In the genomic region with DNA sequence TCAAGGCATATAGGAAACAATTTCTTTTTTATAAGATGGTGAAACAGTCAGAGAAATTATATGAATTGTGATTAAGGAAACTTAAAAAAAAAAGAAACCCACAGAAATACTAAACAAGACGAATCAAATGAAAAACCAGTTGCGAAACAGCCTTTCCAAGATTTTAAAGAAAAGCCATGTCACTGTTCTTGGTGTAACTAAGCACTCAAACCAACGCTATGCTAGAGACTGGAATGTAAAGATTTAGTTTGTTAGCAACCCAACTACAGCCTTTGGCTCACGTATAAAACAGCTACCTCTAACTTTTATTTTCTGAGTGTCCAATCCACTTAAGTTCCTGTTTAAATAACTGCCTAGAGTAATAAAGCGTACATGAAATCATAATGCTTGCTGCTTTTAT, we compare ENCODE assay signal across 31 mouse cellular contexts. TPM values are rescaled to one million over a fixed set of nuclear protein-coding genes. Genes with fewer than 3 reads are reported as not detected.
A peak's percentile ranks its signal among the peaks of the same experiment; 100 is the strongest.
DNase-seq lines count a peak whose midpoint lies in the region; ATAC-seq and TF ChIP-seq lines count a peak whose summit lies in the region.
"Had no signal": no experiment of that assay in that cellular context is flagged by ENCODE, and none has a peak within 500 bp of the region (broad histone marks: within the 10 kb centered on the region; RNA-seq: fewer than 3 reads in every experiment).

No protein-coding gene starts in this region.

- H3K9me3 ChIP-seq in lung, embryonic 16.5 days (ENCODE audit: control insufficient read depth, low read length) = no peaks in the 10 kb centered on the region
- H3K9me3 ChIP-seq: embryonic facial prominence, embryonic 10.5 days; embryonic facial prominence, embryonic 13.5 days; forebrain, embryonic 10.5 days; forebrain, embryonic 13.5 days; heart, embryonic 10.5 days; heart, embryonic 13.5 days had no signal

- no peak for DNase-seq in lung, adult 2 months
- DNase-seq in 416B (ENCODE audit: low read depth) (peak; percentile 53), NIH3T3 (ENCODE audit: low read depth) (peak; percentile 57)
- no peak for DNase-seq in kidney, adult 2 months
- no peak for DNase-seq in B cell, adult 2 months
- no peak for DNase-seq in Muller cell, postnatal 12 days (ENCODE audit: inconsistent ontology term)
- DNase-seq: adrenal gland, adult 8-10 months; adrenal gland, postnatal 25 days; cerebellum, adult 11-12 months; cerebellum, adult 8-10 months; cerebellum, postnatal 10 days; cerebellum, postnatal 36 days; embryo, embryonic 11 days; gastrocnemius, adult 2 months; gastrocnemius, postnatal 14 days; heart, adult 18-20 months; heart, postnatal 14 days; heart, postnatal 4 days had no signal

- H3ac ChIP-seq in myocyte (ENCODE audit: control insufficient read depth, insufficient read length) = no peak overlapping the region

- TF ChIP-seq POLR2A in lung, adult 2 months (IDR thresholded peaks at IDR 0.05; ENCODE audit: borderline replicate concordance, extremely low read depth, low read depth, low read length) = no peak
- no peak for TF ChIP-seq POLR2A in myocyte (IDR thresholded peaks at IDR 0.05; ENCODE audit: insufficient read length, low read depth)
- no peak for TF ChIP-seq POLR2A in kidney, adult 2 months (IDR thresholded peaks at IDR 0.05; ENCODE audit: low read depth, low read length)

- H3K4me2 ChIP-seq in lung, embryonic 16.5 days (ENCODE audit: low read depth, low read length) = no peak overlapping the region
- H3K4me2 ChIP-seq in myocyte (ENCODE audit: low read depth) = peak overlapping the region; percentile 71
- H3K4me2 ChIP-seq: embryonic facial prominence, embryonic 13.5 days; forebrain, embryonic 13.5 days; heart, embryonic 13.5 days; hindbrain, embryonic 14.5 days had no signal

- no peak for TF ChIP-seq CTCF in lung, adult 2 months (IDR thresholded peaks at IDR 0.05; ENCODE audit: insufficient read depth, low read length)
- TF ChIP-seq CTCF in kidney, adult 2 months (conservative IDR thresholded peaks at IDR 0.05; ENCODE audit: insufficient read depth, insufficient read length, low read depth, low read length) = no peak

- H3K4me3 ChIP-seq in lung, embryonic 16.5 days (ENCODE audit: low read length) = no peak overlapping the region
- no peak overlapping the region for H3K4me3 ChIP-seq in lung, adult 2 months (replicated peaks; ENCODE audit: extremely low read depth, low read depth, low read length)
- no peak overlapping the region for H3K4me3 ChIP-seq in myocyte
- H3K4me3 ChIP-seq in kidney, adult 2 months (ENCODE audit: insufficient read depth, low read depth, low read length) = no peak overlapping the region
- H3K4me3 ChIP-seq: embryonic facial prominence, embryonic 10.5 days; embryonic facial prominence, embryonic 13.5 days; forebrain, embryonic 10.5 days; forebrain, embryonic 13.5 days; gastrocnemius, adult 2 months; heart, embryonic 10.5 days; heart, embryonic 13.5 days had no signal

- WGBS in lung, embryonic 16.5 days = 54% methylated on average over 5 of the region's 5 CpGs
- 65% methylated on average over 5 of the region's 5 CpGs for WGBS in lung, adult 2 months
- WGBS in kidney, adult 2 months = 96% methylated on average over 5 of the region's 5 CpGs

- peaks cover 9% of the 10 kb centered on the region for H3K4me1 ChIP-seq in lung, embryonic 16.5 days (replicated peaks; ENCODE audit: control insufficient read depth, insufficient read depth, low read length)
- H3K4me1 ChIP-seq in lung, adult 2 months (ENCODE audit: control insufficient read depth, insufficient read depth, low read length) = no peaks in the 10 kb centered on the region; the same call in none of the 2 replicates
- no peaks in the 10 kb centered on the region; the same call in 1 of the 2 replicates for H3K4me1 ChIP-seq in kidney, adult 2 months (ENCODE audit: control insufficient read depth, insufficient read depth, low read length)
- H3K4me1 ChIP-seq: forebrain, embryonic 13.5 days; heart, embryonic 13.5 days had no signal

- no peak overlapping the region for H3K9ac ChIP-seq in lung, embryonic 16.5 days (ENCODE audit: low read length)
- H3K9ac ChIP-seq: embryonic facial prominence, embryonic 13.5 days; forebrain, embryonic 13.5 days; heart, embryonic 13.5 days; hindbrain, embryonic 14.5 days had no signal

- H3K27ac ChIP-seq in lung, embryonic 16.5 days (ENCODE audit: low read length) = no peak overlapping the region; the same call in 1 of the 2 replicates
- no peak overlapping the region for H3K27ac ChIP-seq in kidney, adult 2 months (ENCODE audit: insufficient read depth, low read depth, low read length)
- H3K27ac ChIP-seq: embryonic facial prominence, embryonic 10.5 days; embryonic facial prominence, embryonic 13.5 days; forebrain, embryonic 10.5 days; forebrain, embryonic 13.5 days; gastrocnemius, adult 2 months; heart, embryonic 10.5 days; heart, embryonic 13.5 days; hindbrain, embryonic 14.5 days; hindbrain, postnatal 0 days had no signal

- H3K79me2 ChIP-seq in myocyte (ENCODE audit: control insufficient read depth, insufficient read depth) = peaks cover 89% of the 10 kb centered on the region

- no peaks in the 10 kb centered on the region for H3K36me3 ChIP-seq in lung, embryonic 16.5 days (ENCODE audit: control insufficient read depth, insufficient read depth, low read length)
- H3K36me3 ChIP-seq in myocyte (ENCODE audit: control insufficient read depth, insufficient read depth) = no peaks in the 10 kb centered on the region
- no peaks in the 10 kb centered on the region for H3K36me3 ChIP-seq in kidney, adult 2 months (ENCODE audit: control insufficient read depth, insufficient read depth, low read length)
- H3K36me3 ChIP-seq: embryonic facial prominence, embryonic 13.5 days; forebrain, embryonic 10.5 days; heart, embryonic 10.5 days; heart, embryonic 13.5 days had no signal

- H3K27me3 ChIP-seq in lung, embryonic 16.5 days (ENCODE audit: control insufficient read depth, insufficient read depth, low read depth, low read length) = no peaks in the 10 kb centered on the region
- no peaks in the 10 kb centered on the region for H3K27me3 ChIP-seq in myocyte (ENCODE audit: control insufficient read depth, insufficient read depth, insufficient read length)
- H3K27me3 ChIP-seq in kidney, adult 2 months (replicated peaks; ENCODE audit: control insufficient read depth, insufficient read depth, low read length) = no peaks in the 10 kb centered on the region
- H3K27me3 ChIP-seq: embryonic facial prominence, embryonic 13.5 days had no signal

- peak; percentile 51; the same call in 1 of the 2 replicates for ATAC-seq in lung, embryonic 16.5 days (ENCODE audit: low read depth)
- ATAC-seq: activated CD4-positive, CD25-positive, alpha-beta regulatory T cell, adult 4 months; forebrain, embryonic 13.5 days; forebrain, embryonic 16.5 days; hindbrain, postnatal 0 days; inflammation-experienced regulatory T-cells, adult 6 months had no signal

TF ChIP-seq in myocyte, 11 proteins besides CTCF, POLR2A, EP300 and RAD21:
- no peak for TF ChIP-seq E2F4 (IDR thresholded peaks at IDR 0.05; ENCODE audit: insufficient read depth)
- TF ChIP-seq CEBPB (IDR thresholded peaks at IDR 0.05; ENCODE audit: insufficient read depth, poor library complexity, severe bottlenecking) = peak; percentile 60; the same call in 1 of the 2 replicates

RNA-seq across cellular contexts. Expression of a gene that starts 7.4 kb away (rescaled TPM):
- polyA plus RNA-seq in lung, embryonic 16.5 days (2015; fragmentation: Nextera tagmentation; extraction: Ambion mirVana) = 66.3 and 68.2 TPM in 2 replicates
- polyA plus RNA-seq in lung, adult 2 months (2012; rRNA removed) = 15.5 and 20.3 TPM in 2 replicates
- polyA plus RNA-seq in myocyte (2012; fragmentation: generic; extraction: Trizol) = 34.5 TPM
- polyA plus RNA-seq in kidney, adult 2 months (2012; rRNA removed) = 20.4 and 21.5 TPM in 2 replicates

Comparison
In these comparisons a context has a peak if more than half of its experiments do, and no peak if none do; other contexts are left out.
1. DNase-seq: peak in 416B (single experiment) and NIH3T3 (single experiment); none in lung, adult 2 months (single experiment), kidney, adult 2 months (single experiment), B cell, adult 2 months (0 of 2) and Muller cell, postnatal 12 days (single experiment).